Mouse (Mus musculus) intestine, embryonic 15.5 days (tissue): Measurements from ENCODE around the gene Abhd14a. TPM values are rescaled to one million over a fixed set of nuclear protein-coding genes. Genes with fewer than 3 reads are reported as not detected.
"Not testable (repeated sequence)": the region's sequence is repeated elsewhere in the genome, so short reads cannot be mapped to it uniquely, and the experiment has no call there.

Experiments used
- ATAC-seq: fragments of 200-750 bp; cut with Nextera tagmentation; 2 replicates; pipeline ENCODE4 v1.8.0; 2017; ENCODE audit warnings: moderate TSS enrichment, moderate library complexity
- H3K27ac ChIP-seq: fragments of 300-500 bp; sonication (generic); 2 replicates; pipeline ENCODE4 v1.5.1; 2015; ENCODE audit warnings: mild to moderate bottlenecking, inconsistent platforms
- H3K27me3 ChIP-seq: fragments of 300-500 bp; sonication (generic); replicated peaks from 2 replicates; pipeline ENCODE4 v1.6.1; 2015; ENCODE audit warnings: inconsistent platforms
- H3K36me3 ChIP-seq: fragments of 300-500 bp; sonication (generic); 2 replicates; pipeline ENCODE4 v1.6.1; 2015; ENCODE audit warnings: inconsistent platforms
- H3K4me1 ChIP-seq: fragments of 300-500 bp; sonication (generic); replicated peaks from 2 replicates; pipeline ENCODE4 v1.6.1; 2015; ENCODE audit warnings: inconsistent platforms
- H3K4me2 ChIP-seq: fragments of 300-500 bp; sonication (generic); replicated peaks from 2 replicates; pipeline ENCODE4 v1.6.1; 2015; ENCODE audit warnings: mild to moderate bottlenecking, inconsistent platforms
- H3K4me3 ChIP-seq: fragments of 300-500 bp; sonication (generic); replicated peaks from 2 replicates; pipeline ENCODE4 v1.5.1; 2015; ENCODE audit warnings: inconsistent platforms
- H3K9ac ChIP-seq: fragments of 300-500 bp; sonication (generic); 2 replicates; pipeline ENCODE4 v1.6.1; 2015; ENCODE audit warnings: inconsistent platforms
- H3K9me3 ChIP-seq: fragments of 300-500 bp; sonication (generic); 2 replicates; pipeline ENCODE4 v1.6.1; 2016; ENCODE audit warnings: inconsistent platforms
- WGBS: fragments of 180-500 bp; shearing (Covaris S2); methylation state at CpG from one replicate; pipeline ENCODE4 v1.1.7; 2015; 5-methylcytosine and 5-hydroxymethylcytosine counted together
- polyA plus RNA-seq: library from polyadenylated mRNA; unstranded; fragments of >200 nt; fragmentation: Nextera tagmentation; extraction: Ambion mirVana; gene quantifications from 2 replicates; pipeline ENCODE4 v1.2.1, GENCODE M21; 2015

Abhd14a gene
- polyA plus RNA-seq, result 49.1 and 51.0 TPM in 2 replicates

DNA sequence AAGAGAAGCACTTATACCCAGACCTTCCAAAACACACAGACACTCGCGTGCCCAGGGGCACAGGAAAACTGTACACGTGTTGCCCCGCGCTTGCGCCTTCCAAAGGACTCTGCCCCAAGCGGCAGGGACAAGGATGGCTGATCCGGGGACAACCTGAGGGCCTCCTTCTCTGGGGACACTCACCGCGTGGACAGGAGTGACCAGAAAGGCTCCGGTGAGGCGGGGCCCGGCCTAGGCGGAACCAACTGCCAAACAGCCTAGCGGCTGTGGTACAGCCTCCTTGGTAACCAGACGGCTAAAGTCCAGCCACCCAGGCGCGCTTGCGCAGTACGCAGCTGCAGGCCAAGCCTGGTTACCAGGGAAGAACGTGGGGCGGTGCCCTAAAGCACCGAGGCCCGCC is at the start of gene Abhd14a, which contains the start of gene Abhd14b:
Abhd14a (minus strand) TSS at position 331 of the 400 bp plus-strand sequence.
Abhd14b (plus strand) TSS at position 112 of the 400 bp plus-strand sequence.
- Histone ChIP-seq H3K27ac (peak within 1 kb of the TSS; percentile 49), H3K9ac (peak within 1 kb of the TSS; percentile 53), H3K4me2 (peak within 1 kb of the TSS; percentile 84), H3K4me3 (peak within 1 kb of the TSS; percentile 50), H3K27me3 (no peaks in the 10 kb centered on the region), H3K9me3 (no peaks in the 10 kb centered on the region), H3K36me3 (no peaks in the 10 kb centered on the region), H3K4me1 (peaks cover 60% of the 10 kb centered on the region)
- ATAC-seq, result peak; percentile 90
- WGBS, result under 1% methylated on average over 24 of the region's 24 CpGs

DNA sequence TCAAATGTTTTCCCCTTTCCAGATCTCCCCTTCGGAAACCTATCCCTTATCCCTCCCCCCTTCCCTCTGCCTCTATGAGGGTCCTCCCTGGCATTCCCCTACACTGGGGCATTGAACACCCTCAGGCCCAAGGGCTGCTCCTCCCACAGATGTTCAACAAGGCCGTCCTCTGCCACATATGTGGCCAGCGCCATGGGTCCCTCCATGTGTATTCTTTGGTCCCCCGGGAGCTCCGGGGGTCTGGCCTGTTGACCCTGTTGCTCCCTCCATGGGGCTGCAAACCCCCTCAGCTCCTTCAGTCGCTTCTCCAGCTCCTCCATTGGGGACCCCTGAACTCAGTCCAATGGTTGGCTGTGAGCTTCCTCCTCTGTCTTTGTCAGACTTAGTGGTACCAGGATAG is 40.1 kb upstream of the Abhd14a start:
- H3K4me1 ChIP-seq, H3K9ac ChIP-seq, H3K27me3 ChIP-seq, H3K4me2 ChIP-seq, ATAC-seq, H3K4me3 ChIP-seq, H3K9me3 ChIP-seq, H3K27ac ChIP-seq: not testable (repeated sequence)
- H3K36me3 ChIP-seq, result peaks cover 26% of the 10 kb centered on the region
- WGBS, result 83% methylated on average over 6 of the region's 6 CpGs

DNA sequence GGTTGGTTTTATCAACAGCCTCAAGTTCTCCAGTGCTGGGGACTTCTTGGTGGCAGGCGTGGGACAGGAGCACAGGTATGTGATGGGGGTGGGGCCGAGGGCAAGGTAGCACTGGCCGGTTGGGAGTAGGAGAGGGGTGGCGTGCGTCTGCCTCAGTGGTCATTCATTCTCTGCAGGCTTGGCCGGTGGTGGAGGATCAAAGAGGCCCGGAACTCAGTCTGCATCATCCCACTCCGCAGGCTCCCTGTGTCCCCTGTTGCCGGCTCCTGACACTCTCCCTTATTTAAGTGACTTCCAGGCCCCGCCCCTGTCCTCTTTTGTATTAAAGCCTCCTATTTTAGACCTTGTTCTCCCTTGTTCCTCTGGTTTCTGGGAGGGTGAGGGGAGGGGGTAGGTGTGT is 37.6 kb upstream of the Abhd14a start:
- Histone ChIP-seq H3K9ac (no peak overlapping the region), H3K9me3 (no peaks in the 10 kb centered on the region), H3K27ac (no peak overlapping the region), H3K4me3 (no peak overlapping the region), H3K27me3 (no peaks in the 10 kb centered on the region), H3K4me1 (no peaks in the 10 kb centered on the region), H3K4me2 (no peak overlapping the region), H3K36me3 (peaks cover 36% of the 10 kb centered on the region)
- no peak for ATAC-seq
- 82% methylated on average over 10 of the region's 10 CpGs for WGBS

DNA sequence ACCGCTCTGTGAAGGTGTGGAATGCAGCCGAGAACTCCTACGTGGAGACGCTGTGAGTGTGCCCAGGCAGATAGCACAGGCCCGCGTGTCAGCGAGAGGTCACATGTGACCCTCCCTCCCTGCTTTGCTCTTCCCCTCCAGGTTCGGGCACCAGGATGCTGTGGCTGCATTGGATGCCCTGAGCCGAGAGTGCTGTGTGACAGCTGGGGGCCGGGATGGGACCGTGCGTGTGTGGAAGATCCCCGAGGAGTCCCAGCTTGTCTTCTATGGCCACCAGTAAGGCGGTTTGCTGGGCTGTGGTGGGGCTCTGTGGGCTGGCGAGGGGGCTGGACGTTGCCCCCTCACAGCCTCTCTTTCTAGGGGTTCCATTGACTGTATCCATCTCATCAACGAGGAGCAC is 36.1 kb upstream of the Abhd14a start:
- 92% methylated on average over 17 of the region's 17 CpGs for WGBS
- H3K36me3 ChIP-seq, result peaks cover 36% of the 10 kb centered on the region

DNA sequence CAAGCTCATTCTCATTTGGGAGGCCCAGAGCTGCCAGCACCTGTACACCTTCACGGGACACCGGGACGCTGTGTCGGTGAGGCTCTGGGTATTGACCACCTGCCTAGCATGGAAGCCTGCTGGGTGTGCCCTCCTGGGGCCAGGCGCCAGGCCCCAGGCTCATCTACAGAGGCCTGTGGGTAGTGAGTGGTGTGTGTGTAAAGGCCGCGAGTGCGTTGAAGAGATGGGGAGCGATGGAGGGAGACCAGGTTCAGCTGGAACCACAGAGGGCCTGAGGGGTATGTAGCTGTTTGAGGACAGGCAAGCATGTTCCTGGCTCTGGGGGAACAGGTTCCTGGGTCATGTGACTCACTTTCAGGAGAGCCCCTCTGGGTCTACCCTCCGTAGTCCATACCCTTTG is 35.7 kb upstream of the Abhd14a start:
- Histone ChIP-seq H3K36me3 (peaks cover 36% of the 10 kb centered on the region), H3K4me2 (no peak overlapping the region), H3K4me1 (peaks cover 5% of the 10 kb centered on the region), H3K9ac (no peak overlapping the region), H3K9me3 (no peaks in the 10 kb centered on the region), H3K4me3 (no peak overlapping the region), H3K27ac (no peak overlapping the region), H3K27me3 (no peaks in the 10 kb centered on the region)
- ATAC-seq, result no peak
- WGBS, result 95% methylated on average over 10 of the region's 10 CpGs

More for the DNA sequence above, 36.1 kb upstream of the Abhd14a start:
- peaks cover 1% of the 10 kb centered on the region; the same call in 1 of the 2 replicates for H3K4me1 ChIP-seq
- no peak for ATAC-seq
- no peak overlapping the region for H3K4me2 ChIP-seq
- no peaks in the 10 kb centered on the region for H3K9me3 ChIP-seq
- no peaks in the 10 kb centered on the region for H3K27me3 ChIP-seq
- no peak overlapping the region for H3K9ac ChIP-seq
- H3K27ac ChIP-seq, result no peak overlapping the region
- H3K4me3 ChIP-seq, result no peak overlapping the region

DNA sequence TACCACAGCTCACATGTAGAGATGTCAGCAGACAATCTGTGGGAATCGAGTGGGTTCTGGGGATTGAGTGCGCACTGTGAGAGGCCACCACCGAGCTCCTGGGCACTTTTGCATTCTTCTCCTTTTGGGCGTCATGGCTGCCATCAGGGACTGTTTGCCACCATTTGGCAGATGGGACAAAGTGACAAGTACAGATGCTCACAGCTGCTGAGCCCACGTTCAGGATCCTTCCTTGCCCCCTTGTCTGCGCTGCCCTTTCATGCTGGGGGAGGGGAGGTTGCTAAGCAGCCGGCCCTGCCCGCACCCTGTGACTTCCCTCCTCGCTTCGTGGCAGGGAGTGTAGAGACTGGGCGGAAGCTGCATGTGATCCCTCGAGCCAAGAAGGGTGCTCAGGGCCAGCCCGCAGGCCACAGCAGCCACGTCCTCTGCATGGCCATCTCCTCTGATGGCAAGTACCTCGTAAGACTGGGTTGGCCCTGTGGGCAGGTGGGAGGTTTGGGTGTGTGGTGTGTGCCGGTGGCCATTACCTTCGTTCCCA is 35.2 kb upstream of the Abhd14a start:
- Histone ChIP-seq H3K4me2 (no peak overlapping the region), H3K9ac (no peak overlapping the region), H3K36me3 (peaks cover 36% of the 10 kb centered on the region), H3K9me3 (no peaks in the 10 kb centered on the region), H3K27ac (no peak overlapping the region), H3K4me1 (peaks cover 8% of the 10 kb centered on the region), H3K4me3 (no peak overlapping the region), H3K27me3 (no peaks in the 10 kb centered on the region)
- ATAC-seq, result no peak
- 83% methylated on average over 17 of the region's 17 CpGs for WGBS

DNA sequence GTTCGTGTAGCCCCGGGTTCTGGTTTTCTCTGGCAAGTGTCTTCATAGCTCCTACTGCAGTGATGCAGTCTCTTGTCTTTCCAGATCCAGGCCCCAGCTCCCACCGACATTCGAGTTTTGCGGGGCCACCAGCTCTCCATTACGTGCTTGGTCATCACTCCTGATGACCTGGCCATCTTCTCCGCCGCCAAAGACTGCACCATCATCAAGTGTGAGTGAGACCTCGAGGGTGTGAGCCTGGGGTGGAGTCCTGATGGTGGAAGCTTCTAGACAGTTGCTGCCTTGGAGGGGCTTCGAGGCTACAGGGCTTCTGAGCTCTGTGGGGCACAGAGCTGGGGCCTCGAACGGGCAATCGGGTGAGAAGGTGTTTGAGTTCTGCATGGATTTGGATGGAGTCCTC is 34.2 kb upstream of the Abhd14a start:
- WGBS, result 94% methylated on average over 13 of the region's 13 CpGs
- Histone ChIP-seq H3K4me3 (no peak overlapping the region), H3K36me3 (peaks cover 36% of the 10 kb centered on the region), H3K4me2 (no peak overlapping the region), H3K9ac (no peak overlapping the region), H3K9me3 (no peaks in the 10 kb centered on the region), H3K4me1 (peaks cover 9% of the 10 kb centered on the region), H3K27ac (no peak overlapping the region), H3K27me3 (no peaks in the 10 kb centered on the region)
- ATAC-seq, result no peak

DNA sequence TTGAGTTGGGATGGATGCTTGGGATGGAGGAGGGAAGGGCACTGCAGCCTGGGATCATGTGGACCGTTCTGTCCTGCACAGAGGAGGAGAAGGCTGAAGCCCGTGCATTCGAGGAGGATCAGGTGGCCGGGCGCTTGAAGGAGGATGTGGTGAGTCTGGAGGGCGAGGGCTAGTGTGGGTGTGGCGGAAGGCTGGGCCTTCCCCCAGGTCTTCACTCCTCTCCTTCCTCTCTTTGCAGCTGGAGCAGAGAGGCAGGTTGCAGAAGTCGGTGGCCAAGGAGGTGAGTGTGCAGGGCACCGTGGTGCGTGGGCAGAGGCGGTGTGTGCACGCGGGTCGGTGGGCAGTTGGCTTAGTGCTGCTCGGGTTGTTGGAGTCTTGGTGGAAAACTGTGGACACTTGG is 33.6 kb upstream of the Abhd14a start:
- Histone ChIP-seq H3K4me2 (no peak overlapping the region), H3K36me3 (peaks cover 36% of the 10 kb centered on the region), H3K9me3 (no peaks in the 10 kb centered on the region), H3K4me3 (no peak overlapping the region), H3K27ac (no peak overlapping the region), H3K9ac (no peak overlapping the region), H3K27me3 (no peaks in the 10 kb centered on the region), H3K4me1 (peaks cover 15% of the 10 kb centered on the region)
- WGBS, result 92% methylated on average over 15 of the region's 15 CpGs
- ATAC-seq, result no peak

DNA sequence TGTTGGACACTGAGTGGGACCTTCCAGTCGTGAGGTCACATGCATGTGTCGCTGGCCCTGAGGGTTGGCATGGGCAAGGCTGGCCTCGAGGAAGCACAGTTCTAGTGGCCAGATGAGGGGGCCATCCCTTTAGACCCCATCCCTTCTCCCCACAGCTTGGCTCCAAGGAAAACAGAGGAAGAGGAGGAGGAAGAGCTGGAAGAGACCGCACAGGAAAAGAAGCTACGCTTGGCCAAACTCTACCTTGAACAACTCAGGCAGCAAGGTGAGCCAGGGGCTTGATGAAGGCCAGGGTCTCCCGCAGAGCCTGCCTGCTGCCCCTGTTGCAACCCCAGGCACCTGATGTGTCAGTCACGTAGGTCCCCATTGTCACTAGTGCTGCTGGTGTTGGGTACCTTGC is 33.1 kb upstream of the Abhd14a start:
- no peak overlapping the region for H3K9ac ChIP-seq
- peaks cover 20% of the 10 kb centered on the region for H3K4me1 ChIP-seq
- no peaks in the 10 kb centered on the region for H3K9me3 ChIP-seq
- peaks cover 36% of the 10 kb centered on the region for H3K36me3 ChIP-seq
- no peak overlapping the region for H3K27ac ChIP-seq
- ATAC-seq, result no peak
- 92% methylated on average over 7 of the region's 7 CpGs for WGBS
- H3K27me3 ChIP-seq, result no peaks in the 10 kb centered on the region
- H3K4me2 ChIP-seq, result no peak overlapping the region
- H3K4me3 ChIP-seq, result no peak overlapping the region

DNA sequence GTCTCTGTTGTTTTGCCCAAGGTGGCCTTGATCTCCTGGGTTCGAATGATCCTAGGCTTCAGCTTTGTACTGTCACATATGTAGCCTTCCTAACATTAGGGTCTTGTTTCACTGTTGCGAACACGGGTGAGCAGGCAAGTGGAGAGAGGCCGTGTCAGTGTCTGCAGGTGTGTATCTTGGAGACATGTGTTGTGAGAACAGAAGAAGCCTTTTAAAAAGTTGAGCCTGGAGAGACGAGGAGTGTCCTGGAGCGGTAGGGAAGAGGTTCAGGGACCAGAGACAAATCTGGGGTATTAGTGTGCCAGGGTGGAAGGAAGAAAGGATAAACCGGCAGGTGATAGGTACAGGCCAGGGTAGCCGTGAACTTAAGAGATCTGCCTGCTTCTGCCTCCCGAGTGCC is 30.6 kb upstream of the Abhd14a start:
- Histone ChIP-seq H3K4me1 (peaks cover 37% of the 10 kb centered on the region), H3K4me2 (peak overlapping the region; percentile 80), H3K27ac (no peak overlapping the region), H3K4me3 (peak overlapping the region; percentile 61), H3K9ac (peak overlapping the region; percentile 48), H3K27me3 (no peaks in the 10 kb centered on the region), H3K36me3 (peaks cover 16% of the 10 kb centered on the region), H3K9me3 (no peaks in the 10 kb centered on the region)
- WGBS, result 76% methylated on average over 9 of the region's 9 CpGs
- ATAC-seq, result no peak

DNA sequence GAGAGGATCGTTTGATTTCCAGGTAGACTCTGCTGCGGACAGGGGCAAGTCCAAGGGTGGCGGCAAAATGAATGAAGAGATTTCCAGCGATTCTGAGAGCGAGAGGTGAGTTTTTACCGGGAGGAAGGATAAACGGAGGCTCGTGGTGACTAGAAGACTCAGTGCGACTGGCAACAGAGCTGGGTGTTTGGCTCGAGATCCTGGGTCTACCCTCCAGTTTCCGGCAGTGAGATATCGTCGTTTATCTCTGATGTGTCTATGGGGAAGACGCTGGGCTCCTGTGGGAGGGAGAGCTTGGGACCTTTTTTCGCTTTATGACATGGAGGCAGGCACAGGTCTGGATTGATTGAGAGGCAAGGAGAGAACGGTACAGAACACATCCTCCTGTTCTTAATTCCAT is 30.2 kb upstream of the Abhd14a start:
- Histone ChIP-seq H3K36me3 (peaks cover 11% of the 10 kb centered on the region), H3K9me3 (no peaks in the 10 kb centered on the region), H3K4me3 (peak overlapping the region; percentile 61), H3K4me2 (peak overlapping the region; percentile 80), H3K27ac (no peak overlapping the region), H3K4me1 (peaks cover 38% of the 10 kb centered on the region), H3K9ac (peak overlapping the region; percentile 48), H3K27me3 (no peaks in the 10 kb centered on the region)
- no peak; the same call in 1 of the 2 replicates for ATAC-seq
- WGBS, result 3% methylated on average over 16 of the region's 16 CpGs

DNA sequence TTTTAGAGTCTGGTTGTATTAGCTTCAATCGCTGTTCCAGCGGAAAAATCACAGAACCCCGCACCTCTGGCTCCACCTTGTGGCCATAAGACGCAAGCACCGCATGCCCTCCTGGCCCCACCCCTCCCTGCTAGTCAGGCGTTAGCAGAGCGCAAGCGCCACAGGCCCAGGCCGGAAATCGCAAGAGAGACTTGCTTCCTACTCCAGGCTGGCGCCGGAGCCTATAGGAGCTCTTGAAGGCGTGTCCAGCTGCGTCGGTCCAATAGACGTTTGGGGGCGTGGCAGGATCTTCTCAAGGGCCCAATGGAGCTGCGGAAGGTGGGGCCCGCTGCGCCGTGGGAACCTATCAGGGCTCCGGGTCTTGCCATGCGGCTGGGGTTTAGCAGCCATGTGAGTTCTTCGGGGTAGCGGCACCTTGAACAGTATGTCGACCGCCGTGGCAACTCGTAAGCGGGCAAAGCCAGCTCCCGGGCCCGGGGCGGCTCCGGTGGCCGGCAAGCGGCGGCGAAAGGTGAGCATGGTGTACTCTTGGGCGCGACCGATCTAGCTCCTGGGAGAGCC is 29.5 kb upstream of the Abhd14a start, which contains the start of gene Parp3:
Parp3 (minus strand) TSS at position 26 of the 561 bp plus-strand sequence.
- Histone ChIP-seq H3K27ac (peak within 1 kb of the TSS; percentile 38; the same call in 1 of the 2 replicates), H3K4me1 (peaks cover 43% of the 10 kb centered on the region), H3K4me2 (peak within 1 kb of the TSS; percentile 80), H3K9me3 (no peaks in the 10 kb centered on the region), H3K9ac (peak within 1 kb of the TSS; percentile 48), H3K27me3 (no peaks in the 10 kb centered on the region), H3K36me3 (peaks cover 9% of the 10 kb centered on the region), H3K4me3 (peak within 1 kb of the TSS; percentile 61)
- WGBS, result under 1% methylated on average over 41 of the region's 41 CpGs
- ATAC-seq, result peak; percentile 97
